Mouse (Mus musculus) olfactory bulb, adult 2 months (tissue): ENCODE measurements at regions not wholly inside any gene's neighbourhood (a gene's known extent, or its start where the extent isn't known, plus 50 kb on each side); places are given as distances from the start of the nearest gene placed in this dataset.

Experiments used
- CTCF ChIP-seq: fragments of 200-500 bp; IDR thresholded peaks from 2 replicates; pipeline ENCODE4 v1.5.1; 2012; ENCODE audit warnings: low read depth, mild to moderate bottlenecking, low read length, moderate library complexity; ENCODE audit not compliant: insufficient read depth
- POLR2A ChIP-seq: fragments of 200-500 bp; IDR thresholded peaks from 2 replicates; pipeline ENCODE4 v1.6.1; 2012; ENCODE audit warnings: mild to moderate bottlenecking, low read depth, low read length, moderate library complexity; ENCODE audit not compliant: insufficient read depth

- TF ChIP-seq CTCF (no peak), POLR2A (no peak)
Measured at GRCm38 (mm10) chr3:149070201-149070600, 79.8 kb upstream of the Adgrl2 start.
